Mouse (Mus musculus) neutrophil, adult 5-6 weeks (primary cell): ENCODE measurements around the gene C5ar2. TPM values are rescaled to one million over a fixed set of nuclear protein-coding genes. Genes with fewer than 3 reads are reported as not detected.
A peak's percentile ranks its signal among the peaks of the same experiment; 100 is the strongest.
"Not testable (repeated sequence)": the region's sequence is repeated elsewhere in the genome, so short reads cannot be mapped to it uniquely, and the experiment has no call there.

Experiments used
- ATAC-seq: fragments of 151-379, 151-347 bp; 2 replicates; pipeline ENCODE4 v1.8.0; 2017; ENCODE audit warnings: mild to moderate bottlenecking, moderate TSS enrichment; ENCODE audit not compliant: insufficient number of reproducible peaks, poor library complexity, low FRiP score, severe bottlenecking; ENCODE audit errors: extremely low read depth
- total RNA-seq: library from RNA; stranded (forward); fragments of 200-1000 nt; gene quantifications from 2 replicates; pipeline ENCODE4 v1.2.3, GENCODE M21; 2017

C5ar2 gene
- 74.4 and 76.5 TPM in 2 replicates for total RNA-seq

- peak; percentile 68 for ATAC-seq
These were observed at the start of gene C5ar2 for GRCm38 (mm10) chr7:16244067-16244466. TSS of gene C5ar2 (minus strand) at chr7:16244154.

- no peak for ATAC-seq
These were observed 43.8 kb upstream of the C5ar2 start for GRCm38 (mm10) chr7:16287791-16288190.

DNA sequence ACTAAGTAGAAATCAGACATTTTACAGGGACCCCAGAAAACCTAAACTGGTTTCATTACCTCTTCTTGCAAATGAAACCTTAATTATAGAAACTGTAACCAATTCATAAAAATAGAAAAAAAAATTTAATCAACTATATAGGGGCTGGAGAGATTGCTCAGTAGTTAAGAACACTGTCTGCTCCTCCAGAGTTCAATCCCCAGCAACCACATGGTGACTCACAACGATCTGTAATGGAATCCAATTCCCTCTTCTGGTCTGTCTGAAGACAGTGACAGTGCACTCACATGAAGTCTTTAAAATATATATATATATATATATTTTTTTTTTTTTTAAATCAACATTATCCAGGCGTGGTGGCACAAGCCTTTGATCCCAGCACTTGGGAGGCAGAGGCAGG is 43.1 kb upstream of the C5ar2 start:
- ATAC-seq: no peak

DNA sequence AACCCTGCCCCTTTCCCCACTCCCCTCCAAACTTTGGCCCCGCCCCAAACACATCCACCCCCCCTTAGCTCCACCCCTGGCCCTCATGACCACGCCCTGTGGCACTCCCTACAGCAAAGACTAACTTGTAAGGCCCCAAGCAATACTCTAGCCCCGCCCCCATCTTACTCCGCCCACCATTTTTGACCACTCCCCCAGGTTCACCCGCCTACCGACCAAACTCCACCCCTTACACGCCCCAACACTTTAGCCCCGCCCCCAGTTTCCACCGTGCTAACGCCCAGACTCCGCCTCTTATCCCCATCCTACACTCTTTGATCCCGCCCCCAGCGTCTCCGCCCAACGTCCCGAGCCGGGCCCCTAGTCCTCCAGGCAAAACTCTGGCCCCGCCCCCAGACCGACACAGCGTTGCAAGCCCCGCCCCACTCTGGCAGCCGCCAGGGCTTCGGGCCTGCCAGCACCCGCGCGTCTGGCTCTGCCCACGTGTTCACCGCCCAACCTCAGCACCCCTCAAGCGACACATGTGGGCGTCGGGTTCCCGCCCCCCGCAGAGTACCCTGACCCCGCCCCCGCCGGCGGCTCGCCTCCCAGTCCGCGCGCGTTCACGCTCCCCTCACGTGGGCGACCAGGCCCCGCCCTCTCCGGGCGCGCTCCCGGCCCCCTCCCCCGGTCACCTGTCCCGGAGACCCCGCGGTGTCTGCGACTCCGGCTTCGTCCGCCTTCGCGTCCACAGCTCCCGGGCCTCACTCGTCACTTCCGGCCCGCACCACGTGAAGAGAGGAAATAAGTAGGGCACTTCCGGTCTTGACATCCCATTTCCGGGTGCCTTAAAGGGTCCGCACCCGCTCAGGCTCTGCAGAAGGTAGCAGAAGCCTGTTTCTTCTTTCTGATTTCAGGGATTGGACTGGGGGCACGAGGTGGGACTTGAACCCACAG is 42.3 kb upstream of the C5ar2 start, which contains the start of gene Ccdc9:
Gene Ccdc9 (minus strand): TSS at position 770 of the 936 bp plus-strand sequence.
- ATAC-seq: peak; percentile 83

GRCm38 (mm10) chr7:16285450-16286025 is 41.6 kb upstream of the C5ar2 start:
- peak; percentile 4; the same call in 1 of the 2 replicates for ATAC-seq

GRCm38 (mm10) chr7:16284904-16285303 is 41.0 kb upstream of the C5ar2 start:
- no peak for ATAC-seq

DNA sequence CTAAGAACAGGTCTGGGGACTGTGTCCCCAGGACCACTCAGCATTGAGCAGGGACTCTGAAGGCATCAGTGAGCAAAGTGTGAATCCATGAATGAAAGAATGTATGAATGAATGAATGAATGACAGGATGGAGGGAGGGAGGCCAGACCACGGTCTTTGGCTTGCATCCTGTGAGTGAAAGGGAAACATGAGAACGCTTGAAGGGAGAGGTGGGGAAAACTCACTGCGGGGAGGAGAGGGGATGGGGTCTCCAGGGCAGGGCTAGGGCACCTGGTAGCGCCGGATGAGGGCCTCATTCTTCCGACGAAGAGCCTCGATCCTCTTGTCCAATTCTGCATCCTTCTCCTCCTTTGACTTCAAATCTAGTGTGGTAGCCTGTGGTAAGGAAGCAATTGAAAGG is 40.0 kb upstream of the C5ar2 start:
- no peak for ATAC-seq

DNA sequence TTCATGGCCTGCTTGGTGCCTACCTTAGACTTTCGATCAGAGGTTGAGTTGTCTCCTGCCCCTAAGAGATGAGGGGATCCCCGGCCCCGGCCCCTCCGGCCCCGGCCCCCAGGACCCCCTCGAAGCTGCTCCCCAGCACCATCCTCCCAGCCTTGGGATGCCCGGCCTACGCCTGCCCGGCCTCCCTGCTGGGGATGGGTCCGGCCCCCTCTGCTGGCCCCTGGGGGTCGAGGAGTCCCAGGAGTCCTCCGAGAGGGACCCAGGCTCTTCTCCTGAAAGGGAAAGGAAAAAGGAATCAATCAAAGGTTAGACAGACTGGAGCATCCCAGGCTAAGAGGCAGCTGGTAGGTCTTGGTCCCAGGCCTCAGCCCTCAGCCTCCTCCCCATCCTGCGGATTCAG is 38.4 kb upstream of the C5ar2 start:
- no peak for ATAC-seq

DNA sequence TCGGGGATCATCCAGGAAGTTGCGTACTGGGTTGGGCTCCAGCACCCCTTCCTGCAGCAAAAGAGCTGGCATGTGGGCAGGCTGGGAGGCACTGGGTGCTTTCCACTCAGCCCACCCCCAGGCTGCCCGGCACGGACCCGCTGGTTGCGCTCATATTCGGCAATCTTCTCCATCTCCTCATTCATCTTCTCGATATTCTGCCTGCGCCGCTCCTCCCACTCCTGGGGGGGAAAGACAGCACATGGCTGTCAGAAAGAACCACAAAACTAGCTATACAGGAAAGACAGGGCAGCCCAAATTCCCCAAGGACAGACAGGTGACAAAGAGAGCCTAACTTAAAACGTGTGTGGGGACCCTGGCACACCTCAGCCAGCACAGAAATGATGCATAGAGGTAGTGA is 36.8 kb upstream of the C5ar2 start:
- no peak for ATAC-seq

DNA sequence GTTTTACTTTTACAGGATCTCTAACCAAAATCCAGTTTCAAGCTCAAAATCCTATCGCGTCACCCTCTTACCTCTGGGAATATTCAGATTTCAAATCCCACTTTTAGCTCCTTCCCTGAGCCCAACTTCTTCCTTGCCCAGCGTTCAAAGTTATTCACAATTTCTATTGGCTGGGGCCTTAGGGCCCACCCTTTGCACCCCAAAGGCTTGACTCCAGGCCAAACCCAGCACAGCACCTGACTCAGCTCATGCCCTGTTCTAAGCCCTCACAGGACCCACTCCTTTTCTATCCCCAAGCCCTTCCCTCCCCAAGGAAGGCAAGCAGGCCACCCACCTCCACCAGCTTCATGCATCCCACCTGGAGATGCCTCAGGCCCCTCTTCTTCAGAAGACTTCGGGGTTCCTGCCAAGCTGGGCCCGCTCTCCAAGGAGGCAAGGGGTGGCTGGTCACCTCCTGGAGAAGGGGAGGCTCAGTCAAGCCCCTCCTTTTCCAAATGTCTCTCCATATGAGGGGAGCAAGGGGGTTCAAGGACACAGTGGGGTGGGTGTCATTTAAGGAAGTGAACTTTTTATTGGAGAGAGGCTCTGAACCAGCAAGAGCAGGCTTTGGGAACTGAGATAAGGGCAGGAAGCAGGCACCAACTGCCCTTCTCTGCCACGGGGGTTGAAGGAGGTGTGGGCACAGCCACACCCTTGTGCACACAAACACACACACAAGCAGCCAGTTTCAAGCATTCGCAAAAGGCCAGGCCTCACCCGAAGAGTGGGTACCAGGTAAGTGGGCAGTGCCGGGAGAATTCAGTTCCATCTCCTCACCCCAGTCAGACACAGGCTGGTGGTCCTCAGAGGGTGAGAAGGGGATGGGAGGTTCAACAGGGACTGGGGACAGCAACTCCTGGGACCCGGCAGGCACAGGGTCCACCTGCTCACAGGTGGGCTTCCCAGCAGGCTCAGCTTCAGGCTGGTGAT is 31.3 kb upstream of the C5ar2 start:
- no peak for ATAC-seq

DNA sequence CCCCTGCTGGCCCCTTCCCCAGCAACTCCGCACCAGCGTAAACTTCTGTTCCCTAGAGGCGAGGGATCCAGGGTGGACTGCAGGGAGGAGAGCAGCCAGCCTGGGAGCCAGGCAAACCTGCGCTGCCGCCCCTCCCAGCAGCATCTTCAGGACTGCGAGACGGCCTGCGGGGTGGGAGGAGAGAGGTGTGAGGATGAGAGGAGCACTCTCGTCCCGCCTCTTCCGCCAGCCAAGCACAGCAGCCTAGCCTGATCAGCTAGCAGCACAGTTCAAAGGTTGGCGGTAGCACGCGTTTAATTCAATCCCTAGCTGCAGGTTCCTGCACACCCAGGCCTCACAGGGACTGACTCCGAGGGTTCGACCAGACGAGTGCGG is 29.8 kb upstream of the C5ar2 start:
- ATAC-seq: peak; percentile 61

GRCm38 (mm10) chr7:16273081-16273765 is 29.3 kb upstream of the C5ar2 start, which contains the start of gene Inafm1:
TSS of gene Inafm1 (minus strand) at chr7:16273617.
- ATAC-seq: peak; percentile 79

- peak; percentile 31 for ATAC-seq
These were observed 28.7 kb upstream of the C5ar2 start for GRCm38 (mm10) chr7:16272681-16273080.

- ATAC-seq: no peak
These were observed 27.2 kb upstream of the C5ar2 start for GRCm38 (mm10) chr7:16271139-16271538.

DNA sequence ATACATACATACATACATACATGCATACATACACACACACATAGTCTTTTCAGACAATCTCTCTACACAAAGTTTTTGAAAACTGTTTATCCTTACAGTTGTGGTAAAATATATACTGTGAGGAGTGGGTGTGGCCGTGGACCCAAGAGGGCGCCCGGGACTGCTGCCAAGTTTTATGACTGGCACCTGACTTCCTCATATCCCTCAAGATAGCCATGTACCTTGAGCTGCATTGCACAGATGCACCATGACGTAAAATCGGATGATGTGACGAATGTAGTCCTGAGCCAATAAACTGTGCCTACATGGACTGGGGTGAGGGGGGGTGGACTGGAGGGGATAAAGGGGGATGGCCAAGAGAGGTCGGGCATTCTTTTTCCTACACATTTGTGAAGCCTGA is 22.6 kb upstream of the C5ar2 start:
- ATAC-seq: not testable (repeated sequence)

DNA sequence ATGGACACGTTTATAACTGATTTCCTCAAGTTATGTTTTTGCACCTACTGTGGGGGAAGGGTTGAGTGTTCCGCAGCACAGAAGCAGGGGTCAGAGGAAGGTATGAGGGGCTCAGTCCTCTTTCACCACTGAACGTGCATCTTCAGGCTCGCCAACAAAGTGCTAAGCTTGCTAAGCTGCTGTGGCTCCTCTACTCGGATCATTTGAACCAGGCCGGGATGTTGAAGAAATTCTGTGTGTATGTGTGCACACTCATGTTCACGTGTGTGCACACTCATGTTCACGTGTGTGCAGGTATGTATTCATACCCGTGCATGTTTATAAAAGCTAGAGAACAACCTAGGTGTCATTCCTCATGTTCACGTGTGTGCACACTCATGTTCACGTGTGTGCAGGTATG is 21.9 kb upstream of the C5ar2 start:
- ATAC-seq: no peak

DNA sequence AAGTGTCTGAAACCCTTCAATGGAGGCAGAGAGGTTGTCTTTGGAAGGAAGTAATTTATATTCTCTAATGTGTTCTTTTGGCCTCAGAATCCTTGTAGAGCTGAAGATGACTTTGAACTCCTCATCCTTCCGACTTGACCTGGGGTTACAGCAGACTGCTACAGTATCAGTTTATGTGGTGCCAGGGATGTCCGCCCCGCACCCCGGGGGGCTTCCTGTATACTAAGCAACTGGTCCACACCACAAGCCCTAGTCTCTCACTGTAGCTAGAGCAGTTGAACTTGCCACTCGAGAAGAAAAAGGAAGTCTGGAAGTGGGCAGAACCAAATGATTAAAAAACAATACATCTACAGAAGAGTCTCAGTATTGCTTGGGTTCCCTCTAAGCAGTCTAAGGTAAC is 19.9 kb upstream of the C5ar2 start:
- ATAC-seq: no peak

- peak; percentile 61; the same call in 1 of the 2 replicates for ATAC-seq
These were observed 19.2 kb upstream of the C5ar2 start for GRCm38 (mm10) chr7:16263015-16263787.
